Mouse (Mus musculus): Measurements from ENCODE around the gene Duxbl1. TPM values are rescaled to one million over a fixed set of nuclear protein-coding genes. Genes with fewer than 3 reads are reported as not detected.
A peak's percentile ranks its signal among the peaks of the same experiment; 100 is the strongest.
"Not testable (repeated sequence)": the region's sequence is repeated elsewhere in the genome, so short reads cannot be mapped to it uniquely, and the experiment has no call there.

Gene Duxbl1
- 0.39 TPM in 1 of 2 replicates, not detected in the other for polyA plus RNA-seq (2014; fragmentation: Nextera tagmentation; extraction: Ambion mirVana)

DNA sequence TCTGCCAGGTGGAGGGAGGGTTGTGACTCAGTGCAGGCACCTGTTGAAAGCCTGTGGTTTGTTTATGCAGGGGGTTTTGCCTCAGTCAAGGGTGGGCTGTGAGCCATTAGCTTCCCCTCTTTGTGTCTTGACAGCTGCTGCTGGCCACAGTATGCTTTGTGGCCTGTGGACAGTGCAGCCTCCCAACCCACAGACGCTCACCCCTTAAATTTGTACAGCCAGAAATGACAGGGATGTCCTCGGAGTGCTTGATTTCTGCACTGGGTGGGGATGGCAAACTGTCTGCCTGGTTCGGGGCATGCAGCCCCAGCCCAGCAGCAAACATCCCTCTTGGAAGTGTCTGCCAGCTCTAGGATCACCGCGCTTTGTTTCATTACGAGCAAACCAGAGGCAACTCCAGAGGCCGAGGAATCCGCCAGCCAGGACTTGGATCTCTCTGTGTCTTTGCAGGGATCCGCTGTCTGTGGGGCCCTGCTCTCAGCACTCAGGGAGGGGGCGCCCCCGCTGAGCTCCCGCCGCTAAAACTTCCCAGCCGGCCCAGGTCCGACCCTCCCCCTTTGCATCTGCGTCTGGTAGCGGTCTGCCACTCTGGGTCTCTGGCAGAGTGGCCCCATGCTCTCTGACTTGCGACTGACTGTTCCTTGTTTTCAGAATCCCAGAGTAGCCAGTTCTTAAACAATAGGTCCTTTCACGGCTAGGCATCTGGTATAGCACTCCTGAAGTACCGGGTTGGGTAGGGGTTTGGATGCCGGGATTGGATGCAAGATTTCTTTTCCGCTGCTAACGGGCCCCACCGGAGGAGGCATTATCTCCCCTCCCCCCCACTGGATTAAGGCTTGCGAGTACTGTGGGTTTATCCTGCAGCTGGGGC, at the start of gene Duxbl1:
TSS of gene Duxbl1 (plus strand) at position 207 of the 871 bp plus-strand sequence.
- Histone ChIP-seq H3K27ac (ENCODE audit: low read depth, low read length) (peak within 1 kb of the TSS; percentile 73; the same call in 1 of the 2 replicates), H3K9ac (ENCODE audit: low read depth, low read length) (0 out of 2 replicates have a peak within 1 kb of the TSS, but pooled peaks have one; percentile 46)
- not testable (repeated sequence) for H3K36me3 ChIP-seq (ENCODE audit: control insufficient read depth, insufficient read depth, low read length); H3K27me3 ChIP-seq (ENCODE audit: control insufficient read depth, insufficient read depth, low read length); H3K4me2 ChIP-seq; ATAC-seq (replicated peaks; ENCODE audit: insufficient number of reproducible peaks, low FRiP score, low TSS enrichment); H3K4me3 ChIP-seq (ENCODE audit: low read depth, low read length); H3K9me3 ChIP-seq (replicated peaks; ENCODE audit: control insufficient read depth, low read length); H3K4me1 ChIP-seq (ENCODE audit: control insufficient read depth, insufficient read depth, low read length)
- no CpG with 5 or more reads among the region's 25 CpGs for WGBS (ENCODE audit: insufficient replicate concordance)

- not testable (repeated sequence) for H3K27ac ChIP-seq (ENCODE audit: low read depth, low read length); H3K36me3 ChIP-seq (ENCODE audit: control insufficient read depth, insufficient read depth, low read length); ATAC-seq (replicated peaks; ENCODE audit: insufficient number of reproducible peaks, low FRiP score, low TSS enrichment); H3K27me3 ChIP-seq (ENCODE audit: control insufficient read depth, insufficient read depth, low read length); H3K4me3 ChIP-seq (ENCODE audit: low read depth, low read length); H3K9me3 ChIP-seq (replicated peaks; ENCODE audit: control insufficient read depth, low read length); H3K4me1 ChIP-seq (ENCODE audit: control insufficient read depth, insufficient read depth, low read length); H3K4me2 ChIP-seq; H3K9ac ChIP-seq (ENCODE audit: low read depth, low read length)
- WGBS (ENCODE audit: insufficient replicate concordance), result no CpG with 5 or more reads among the region's 5 CpGs
Measured at GRCm38 (mm10) chr14:25936867-25937630, 41.3 kb upstream of the Duxbl1 start.

GRCm38 (mm10) chr14:25938004-25938403, 40.4 kb upstream of the Duxbl1 start, which contains the start of gene Cphx1:
Gene Cphx1, plus strand, starts transcription at chr14:25938304.
- not testable (repeated sequence) for H3K9ac ChIP-seq (ENCODE audit: low read depth, low read length); H3K4me3 ChIP-seq (ENCODE audit: low read depth, low read length); ATAC-seq (replicated peaks; ENCODE audit: insufficient number of reproducible peaks, low FRiP score, low TSS enrichment); H3K27me3 ChIP-seq (ENCODE audit: control insufficient read depth, insufficient read depth, low read length); H3K4me2 ChIP-seq; H3K4me1 ChIP-seq (ENCODE audit: control insufficient read depth, insufficient read depth, low read length); H3K27ac ChIP-seq (ENCODE audit: low read depth, low read length); H3K36me3 ChIP-seq (ENCODE audit: control insufficient read depth, insufficient read depth, low read length); H3K9me3 ChIP-seq (replicated peaks; ENCODE audit: control insufficient read depth, low read length)
- WGBS (ENCODE audit: insufficient replicate concordance), result no CpG with 5 or more reads among the region's 8 CpGs

GRCm38 (mm10) chr14:25957861-25958260, 20.5 kb upstream of the Duxbl1 start:
- not testable (repeated sequence) for H3K27ac ChIP-seq (ENCODE audit: low read depth, low read length); H3K4me1 ChIP-seq (ENCODE audit: control insufficient read depth, insufficient read depth, low read length); H3K9me3 ChIP-seq (replicated peaks; ENCODE audit: control insufficient read depth, low read length); ATAC-seq (replicated peaks; ENCODE audit: insufficient number of reproducible peaks, low FRiP score, low TSS enrichment); H3K9ac ChIP-seq (ENCODE audit: low read depth, low read length); H3K36me3 ChIP-seq (ENCODE audit: control insufficient read depth, insufficient read depth, low read length); H3K4me3 ChIP-seq (ENCODE audit: low read depth, low read length); H3K4me2 ChIP-seq; H3K27me3 ChIP-seq (ENCODE audit: control insufficient read depth, insufficient read depth, low read length)
- WGBS (ENCODE audit: insufficient replicate concordance), result no CpG with 5 or more reads among the region's 3 CpGs

GRCm38 (mm10) chr14:25979242-25979941, 1.0 kb downstream of the Duxbl1 start:
- not testable (repeated sequence) for H3K4me1 ChIP-seq (ENCODE audit: control insufficient read depth, insufficient read depth, low read length); H3K9me3 ChIP-seq (replicated peaks; ENCODE audit: control insufficient read depth, low read length); ATAC-seq (replicated peaks; ENCODE audit: insufficient number of reproducible peaks, low FRiP score, low TSS enrichment); H3K27me3 ChIP-seq (ENCODE audit: control insufficient read depth, insufficient read depth, low read length); H3K4me2 ChIP-seq; H3K4me3 ChIP-seq (ENCODE audit: low read depth, low read length); H3K36me3 ChIP-seq (ENCODE audit: control insufficient read depth, insufficient read depth, low read length)
- peak overlapping the region; percentile 73; the same call in 1 of the 2 replicates for H3K27ac ChIP-seq (ENCODE audit: low read depth, low read length)
- WGBS (ENCODE audit: insufficient replicate concordance), result under 1% methylated on average over 8 of the region's 13 CpGs
- H3K9ac ChIP-seq (ENCODE audit: low read depth, low read length), result 0 out of 2 replicates have a peak overlapping the region, but pooled peaks have one; percentile 46

- 64% methylated on average over 6 of the region's 9 CpGs for WGBS (ENCODE audit: insufficient replicate concordance)
- not testable (repeated sequence) for H3K4me3 ChIP-seq (ENCODE audit: low read depth, low read length); H3K27me3 ChIP-seq (ENCODE audit: control insufficient read depth, insufficient read depth, low read length); H3K9ac ChIP-seq (ENCODE audit: low read depth, low read length); H3K27ac ChIP-seq (ENCODE audit: low read depth, low read length); H3K4me1 ChIP-seq (ENCODE audit: control insufficient read depth, insufficient read depth, low read length); ATAC-seq (replicated peaks; ENCODE audit: insufficient number of reproducible peaks, low FRiP score, low TSS enrichment); H3K36me3 ChIP-seq (ENCODE audit: control insufficient read depth, insufficient read depth, low read length); H3K4me2 ChIP-seq; H3K9me3 ChIP-seq (replicated peaks; ENCODE audit: control insufficient read depth, low read length)
Measured at GRCm38 (mm10) chr14:25981880-25982279, 3.5 kb downstream of the Duxbl1 start.

DNA sequence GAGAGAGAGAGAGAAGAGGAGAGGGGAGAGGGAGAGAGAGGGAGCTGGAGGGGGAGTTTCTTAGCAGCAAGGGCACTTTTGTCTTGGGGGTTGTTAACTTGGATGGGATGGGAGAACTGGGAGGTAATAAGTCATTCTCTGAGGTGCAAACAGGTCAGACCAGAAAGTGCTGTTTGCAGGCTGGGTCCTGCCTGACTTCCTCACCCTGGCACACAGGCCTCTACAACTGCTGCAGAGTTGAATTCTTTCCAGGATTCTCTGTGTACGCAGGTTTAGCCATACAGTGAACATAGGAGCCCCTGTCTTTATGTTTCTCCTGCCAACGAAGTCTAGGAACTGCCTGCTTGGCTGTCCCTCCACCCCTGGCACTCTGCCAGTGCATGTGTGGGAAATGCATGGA, 29.1 kb downstream of the Duxbl1 start:
- H3K4me1 ChIP-seq (ENCODE audit: control insufficient read depth, insufficient read depth, low read length); H3K36me3 ChIP-seq (ENCODE audit: control insufficient read depth, insufficient read depth, low read length); ATAC-seq (replicated peaks; ENCODE audit: insufficient number of reproducible peaks, low FRiP score, low TSS enrichment); H3K27me3 ChIP-seq (ENCODE audit: control insufficient read depth, insufficient read depth, low read length); H3K4me2 ChIP-seq; H3K27ac ChIP-seq (ENCODE audit: low read depth, low read length); H3K9me3 ChIP-seq (replicated peaks; ENCODE audit: control insufficient read depth, low read length); H3K9ac ChIP-seq (ENCODE audit: low read depth, low read length); H3K4me3 ChIP-seq (ENCODE audit: low read depth, low read length): not testable (repeated sequence)
- no CpG with 5 or more reads among the region's 2 CpGs for WGBS (ENCODE audit: insufficient replicate concordance)

GRCm38 (mm10) chr14:26016414-26016813, 38.0 kb downstream of the Duxbl1 start:
- ATAC-seq (replicated peaks; ENCODE audit: insufficient number of reproducible peaks, low FRiP score, low TSS enrichment); H3K9me3 ChIP-seq (replicated peaks; ENCODE audit: control insufficient read depth, low read length); H3K36me3 ChIP-seq (ENCODE audit: control insufficient read depth, insufficient read depth, low read length); H3K4me2 ChIP-seq; H3K27me3 ChIP-seq (ENCODE audit: control insufficient read depth, insufficient read depth, low read length); H3K9ac ChIP-seq (ENCODE audit: low read depth, low read length); H3K4me1 ChIP-seq (ENCODE audit: control insufficient read depth, insufficient read depth, low read length); H3K27ac ChIP-seq (ENCODE audit: low read depth, low read length); H3K4me3 ChIP-seq (ENCODE audit: low read depth, low read length): not testable (repeated sequence)
- WGBS (ENCODE audit: insufficient replicate concordance), result no CpG with 5 or more reads among the region's 7 CpGs

All from heart, embryonic 11.5 days (tissue).